Mouse (Mus musculus): ENCODE data around the gene Sprr2a1.
"Not testable (repeated sequence)": the region's sequence is repeated elsewhere in the genome, so short reads cannot be mapped to it uniquely, and the experiment has no call there.

The Sprr2a1 gene

DNA sequence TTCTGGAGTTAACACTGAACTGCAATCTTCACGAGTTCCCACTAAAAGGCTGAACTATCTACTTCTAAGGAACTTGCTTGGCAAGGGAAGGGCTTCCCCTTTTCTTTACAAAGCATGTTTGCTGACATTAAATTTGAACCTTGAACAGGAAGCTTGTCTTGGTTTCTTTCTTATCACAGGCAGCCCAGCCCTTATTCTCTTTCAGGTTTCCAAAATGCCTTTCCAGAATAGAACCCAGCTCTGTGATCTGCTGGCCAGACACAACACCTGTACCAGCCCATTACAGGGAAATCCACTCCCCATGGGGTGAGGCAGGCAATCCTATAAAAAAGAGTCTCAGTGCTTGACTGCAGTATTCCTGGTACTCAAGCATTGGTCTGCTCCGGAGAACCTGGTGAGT, at the start of gene Sprr2a1, which contains the start of gene Sprr2a2:
Gene Sprr2a1, plus strand, starts transcription at position 231 of the 400 bp plus-strand sequence.
Gene Sprr2a2, plus strand, starts transcription at position 352 of the 400 bp plus-strand sequence.
- not testable (repeated sequence) for DNase-seq

DNA sequence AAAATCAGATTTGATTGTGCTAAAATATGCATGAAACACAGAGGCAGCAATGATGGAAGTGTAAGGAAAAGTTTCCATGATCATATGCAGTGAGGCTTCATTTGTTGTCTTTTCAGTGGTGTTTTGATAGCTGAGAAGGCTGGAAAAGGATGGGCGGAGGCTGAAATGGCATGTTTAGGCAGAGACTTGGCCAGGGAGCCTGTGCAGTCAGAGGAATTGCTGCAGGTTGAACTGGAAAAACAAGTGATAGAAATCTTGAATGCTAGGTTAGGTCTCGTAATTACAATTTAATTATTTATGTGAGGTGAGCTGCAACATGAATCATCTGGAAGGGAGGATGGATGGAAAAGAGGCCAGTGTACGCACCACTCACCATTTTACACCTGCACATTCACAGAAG, 45.8 kb upstream of the Sprr2a1 start:
- DNase-seq, result no peak

DNA sequence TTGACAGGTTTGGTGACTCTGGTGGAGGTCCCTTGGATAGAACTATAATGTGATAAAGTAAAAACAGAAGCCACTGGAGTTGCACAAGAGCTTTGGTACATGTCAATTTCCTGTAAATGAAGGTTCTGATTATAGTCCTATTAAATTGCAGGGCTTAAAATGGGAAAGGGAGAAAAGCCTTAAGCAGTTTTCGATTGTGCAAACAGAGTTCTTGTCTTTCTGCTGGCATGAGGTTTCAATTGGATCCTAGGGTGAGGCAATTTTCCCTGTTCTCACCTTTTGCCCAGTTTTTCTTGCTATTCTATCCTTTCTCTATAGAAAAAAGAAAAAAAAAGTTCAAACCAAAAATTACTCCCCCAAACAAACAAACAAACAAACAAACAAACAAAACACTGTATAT, 38.7 kb upstream of the Sprr2a1 start:
- no peak for DNase-seq

DNA sequence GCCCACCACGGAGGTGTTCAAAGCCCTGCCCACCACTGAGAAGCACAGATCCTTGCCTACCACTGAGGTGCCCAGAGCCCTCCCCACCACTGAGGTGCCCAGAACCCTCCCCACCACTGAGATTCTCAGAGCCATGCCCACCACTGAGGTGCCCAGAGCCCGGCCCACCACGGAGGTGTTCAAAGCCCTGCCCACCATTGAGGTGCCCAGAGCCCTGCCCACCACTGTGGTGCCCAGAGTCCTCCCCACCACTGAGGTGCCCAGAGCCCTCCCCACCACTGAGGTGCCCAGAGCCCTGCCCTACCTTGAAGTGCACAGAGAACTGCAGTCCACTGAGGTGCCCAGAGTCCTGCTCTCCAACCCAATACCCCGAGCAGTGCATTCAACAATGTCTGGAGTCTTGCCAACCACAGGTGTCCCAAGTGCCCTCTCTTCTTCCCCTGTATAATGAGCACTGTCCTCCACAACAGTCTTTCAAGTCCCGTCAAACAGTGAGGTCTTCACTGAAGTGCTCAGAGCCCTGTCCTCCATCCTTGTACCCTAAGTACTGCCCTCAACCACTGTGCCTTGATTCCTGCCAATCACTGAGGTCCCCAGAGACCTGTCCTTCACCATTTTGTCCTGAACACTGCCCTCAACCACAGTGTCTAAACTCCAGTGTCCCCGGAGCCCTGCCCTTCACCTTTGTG, 19.9 kb upstream of the Sprr2a1 start:
- no peak for DNase-seq

DNA sequence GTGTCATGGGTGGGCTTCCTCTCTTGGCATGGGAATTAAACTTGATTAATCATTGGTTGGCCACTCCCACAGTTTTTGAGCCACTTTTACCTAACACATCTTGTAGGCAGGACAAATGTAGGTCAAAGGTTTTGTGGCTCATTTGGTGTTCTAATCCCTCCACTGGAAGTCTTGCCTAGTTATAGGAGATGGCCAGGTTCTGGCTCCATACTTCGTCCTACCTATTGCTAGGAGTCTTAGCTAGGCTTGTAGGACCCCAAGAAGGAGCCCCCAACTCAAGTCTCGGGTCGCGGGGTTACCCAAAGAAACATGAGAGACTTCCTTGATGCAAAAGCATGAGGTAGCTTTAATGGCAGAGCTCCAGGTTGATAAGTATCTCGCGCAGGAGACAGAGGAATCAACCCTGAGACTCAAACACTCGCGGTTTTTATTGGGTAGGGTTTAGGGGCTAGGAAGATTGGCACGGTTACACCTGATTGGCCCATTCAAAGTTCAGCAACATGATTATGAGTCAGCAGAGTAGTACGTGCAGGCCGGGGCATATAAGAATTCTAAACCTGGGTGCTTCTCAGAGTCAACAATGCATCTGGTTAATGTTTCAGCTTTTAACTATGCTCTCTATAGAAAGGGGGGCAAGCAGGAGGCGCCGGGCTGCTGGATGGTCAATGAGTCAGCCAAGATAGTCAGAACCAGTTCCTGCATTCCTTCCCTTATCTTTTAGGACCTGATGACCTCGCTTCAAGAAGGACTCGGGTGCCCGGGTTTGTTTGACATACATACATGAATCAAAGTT, 4.3 kb upstream of the Sprr2a1 start:
- not testable (repeated sequence) for DNase-seq

DNA sequence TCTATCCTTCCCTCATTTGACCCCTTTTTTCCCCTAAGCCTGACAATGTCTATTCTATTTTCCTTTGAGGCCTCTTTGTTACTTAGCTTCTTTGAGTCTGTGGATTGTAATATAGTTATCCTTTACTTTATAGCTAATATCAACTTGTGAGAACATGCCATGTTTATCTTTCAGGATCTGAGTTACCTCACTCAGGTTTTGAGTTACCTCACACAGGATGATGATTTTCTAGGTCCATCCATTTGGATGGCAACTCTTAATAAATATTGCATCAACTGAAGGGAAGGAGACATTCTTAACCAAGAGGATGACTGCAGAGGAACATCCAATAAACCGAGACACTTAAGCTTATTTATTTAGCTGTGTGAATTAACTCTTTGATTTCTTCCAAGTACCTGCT, 3.5 kb upstream of the Sprr2a1 start:
- not testable (repeated sequence) for DNase-seq

DNA sequence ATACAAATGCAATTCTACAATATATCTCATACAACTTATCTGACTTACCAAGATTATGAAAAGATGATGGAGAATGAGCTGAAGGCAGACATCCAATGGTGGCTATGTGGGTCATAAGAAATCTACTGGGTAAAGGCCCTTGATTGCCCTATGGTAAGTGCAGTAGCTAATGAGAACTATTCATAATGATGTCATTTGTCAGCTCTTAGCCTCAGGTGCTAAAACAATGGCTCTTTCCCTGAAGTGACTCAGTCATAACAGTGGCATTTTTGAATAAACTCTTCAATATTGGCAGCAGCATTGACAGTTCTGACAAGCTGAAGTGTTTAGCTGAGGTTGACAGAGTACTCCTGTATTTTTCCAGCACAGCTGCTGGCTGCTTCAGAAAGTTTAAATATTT, 1.9 kb upstream of the Sprr2a1 start:
- DNase-seq, result not testable (repeated sequence)

DNA sequence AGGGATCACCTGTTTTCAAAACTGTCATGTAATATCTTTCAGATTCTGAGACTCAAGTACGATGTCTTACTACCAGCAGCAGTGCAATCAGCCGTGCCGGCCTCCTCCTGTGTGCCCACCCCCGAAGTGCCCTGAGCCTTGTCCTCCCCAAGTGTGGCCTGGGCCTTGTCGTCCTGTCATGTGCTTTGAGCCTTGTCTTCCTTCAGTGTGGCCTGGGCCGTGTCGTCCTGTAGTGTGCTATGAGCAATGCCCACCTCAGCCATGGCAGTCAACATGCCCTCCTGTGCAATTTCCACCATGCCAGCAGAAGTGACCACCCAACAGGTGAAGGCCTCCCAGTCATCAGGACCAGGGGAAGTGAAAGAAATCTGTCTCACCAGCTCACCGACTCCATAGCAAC, 3.4 kb downstream of the Sprr2a1 start:
- not testable (repeated sequence) for DNase-seq

DNA sequence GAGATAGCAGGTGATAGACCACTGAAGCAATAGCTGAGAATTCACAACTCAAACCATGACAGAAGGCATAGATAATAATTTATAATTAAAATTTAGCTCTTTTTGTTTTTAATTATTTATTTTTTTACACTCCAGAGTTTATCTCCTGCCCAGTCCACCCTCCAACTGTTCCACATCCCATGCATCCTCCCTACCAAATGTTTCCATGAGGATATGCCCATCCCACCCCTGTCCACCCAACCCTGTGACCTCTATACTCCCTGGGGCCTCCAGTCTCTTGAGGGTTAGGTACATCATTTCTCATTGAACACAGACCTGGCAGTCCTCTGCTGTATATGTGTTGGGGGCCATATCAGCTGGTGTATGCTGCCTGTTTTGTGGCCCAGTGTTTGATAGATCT, 8.1 kb downstream of the Sprr2a1 start:
- not testable (repeated sequence) for DNase-seq

DNA sequence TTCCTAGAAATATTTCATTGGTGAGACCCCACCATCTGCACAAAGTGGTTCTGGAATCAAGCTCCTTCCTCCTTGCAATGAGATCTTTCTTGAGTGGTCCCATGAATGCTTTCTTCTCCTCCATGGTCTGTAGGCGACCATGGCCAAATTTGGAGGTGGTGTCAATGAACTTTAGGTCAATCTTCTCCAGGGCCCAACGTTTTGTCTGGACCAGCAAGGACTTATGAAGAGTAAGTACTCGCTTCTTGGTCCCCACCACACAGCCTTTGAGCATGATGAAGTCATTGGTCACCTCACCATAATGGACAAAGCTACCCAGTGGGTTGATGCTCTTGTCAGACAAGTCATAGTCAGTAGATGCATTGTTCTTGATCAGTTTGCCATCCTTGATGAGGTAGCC, 11.8 kb downstream of the Sprr2a1 start:
- DNase-seq, result not testable (repeated sequence)

DNA sequence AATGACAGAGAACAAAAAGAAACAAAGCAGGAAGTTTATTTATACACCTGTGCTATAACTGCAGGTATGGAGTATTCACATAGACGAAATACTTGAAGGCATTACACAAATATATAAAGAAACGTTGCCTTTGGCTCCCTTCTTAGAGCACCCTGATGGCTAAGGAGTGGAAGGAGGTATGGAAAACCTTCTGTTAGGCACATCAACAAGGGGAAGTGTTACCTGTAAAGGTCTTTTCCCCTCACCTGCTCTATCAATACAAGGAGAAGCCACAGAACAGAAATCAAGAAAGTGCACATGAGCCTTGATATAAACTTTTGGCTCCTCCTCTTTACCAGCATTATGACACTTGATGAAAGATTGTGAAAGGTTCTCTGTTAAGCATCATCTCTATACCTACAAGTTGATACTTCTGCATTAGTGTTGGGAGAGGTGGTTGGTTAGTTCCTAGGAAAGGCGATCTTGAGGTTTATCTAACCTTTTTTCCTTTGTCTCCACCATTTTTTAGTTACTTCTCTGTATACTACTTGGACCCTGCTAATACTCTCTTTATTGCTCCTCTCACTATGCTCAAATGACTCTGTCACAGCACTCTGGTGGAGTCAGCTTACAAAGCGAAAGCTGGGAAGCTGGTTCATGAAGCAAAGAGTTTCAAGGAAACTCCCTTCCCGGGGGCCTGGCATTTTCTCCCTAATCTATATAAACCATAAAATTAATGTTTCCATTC, 21.0 kb downstream of the Sprr2a1 start:
- DNase-seq, result not testable (repeated sequence)

DNA sequence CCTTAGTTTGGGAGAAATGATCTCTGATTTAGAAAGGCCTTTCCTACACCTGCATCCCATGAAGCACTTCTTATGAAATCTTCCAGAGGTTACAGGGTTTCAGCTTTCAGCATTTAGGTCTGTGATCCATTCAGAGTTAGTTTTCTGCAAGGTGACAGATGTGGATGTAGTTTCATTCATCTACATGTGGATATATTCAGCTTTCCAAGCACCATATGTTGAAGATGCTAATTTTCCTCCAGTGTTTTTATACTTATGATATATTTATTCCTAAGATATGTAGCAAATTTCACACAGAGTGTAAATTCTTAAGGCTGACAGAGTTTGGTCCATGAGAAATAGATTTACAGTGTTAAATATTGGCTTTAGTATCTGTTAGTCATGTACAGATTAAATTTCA, 23.1 kb downstream of the Sprr2a1 start:
- DNase-seq, result not testable (repeated sequence)

DNA sequence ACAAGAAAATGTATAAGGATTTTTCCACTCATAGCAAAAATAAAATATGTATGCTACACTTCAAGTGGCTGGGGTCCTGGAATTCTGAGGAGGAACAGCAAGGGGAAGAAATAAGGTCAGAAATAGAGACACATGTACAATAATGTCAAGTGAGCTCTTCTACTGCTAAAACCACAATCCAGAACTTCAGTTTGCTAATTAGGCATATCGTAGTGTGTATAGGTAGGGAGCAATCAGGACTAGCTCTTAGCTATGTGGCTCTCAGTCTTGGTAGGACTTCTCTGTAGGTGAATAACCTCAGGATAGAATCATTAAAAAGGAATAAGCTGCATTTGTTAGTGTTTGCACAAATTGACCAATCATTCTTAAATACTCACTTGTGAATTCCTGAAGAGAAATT, 23.6 kb downstream of the Sprr2a1 start:
- not testable (repeated sequence) for DNase-seq

DNA sequence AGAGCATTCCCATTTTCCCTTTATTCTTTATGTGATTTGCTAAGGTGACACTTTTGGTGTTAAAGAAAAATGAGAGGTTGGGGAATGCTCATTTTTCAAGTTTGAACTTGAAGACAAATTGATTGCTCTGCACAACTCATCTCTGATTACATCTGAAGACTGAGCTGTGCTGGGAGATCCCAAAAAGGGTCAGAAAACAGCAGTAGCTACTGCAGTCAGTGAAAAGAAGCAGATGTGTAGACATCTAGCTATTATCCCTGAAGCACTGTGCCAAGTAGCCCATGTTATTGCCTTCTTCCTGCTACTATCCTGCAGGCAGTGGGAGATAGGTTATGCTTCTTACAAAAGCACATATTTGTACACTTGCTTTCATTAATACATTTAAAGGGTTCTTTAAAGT, 29.2 kb downstream of the Sprr2a1 start:
- not testable (repeated sequence) for DNase-seq

DNA sequence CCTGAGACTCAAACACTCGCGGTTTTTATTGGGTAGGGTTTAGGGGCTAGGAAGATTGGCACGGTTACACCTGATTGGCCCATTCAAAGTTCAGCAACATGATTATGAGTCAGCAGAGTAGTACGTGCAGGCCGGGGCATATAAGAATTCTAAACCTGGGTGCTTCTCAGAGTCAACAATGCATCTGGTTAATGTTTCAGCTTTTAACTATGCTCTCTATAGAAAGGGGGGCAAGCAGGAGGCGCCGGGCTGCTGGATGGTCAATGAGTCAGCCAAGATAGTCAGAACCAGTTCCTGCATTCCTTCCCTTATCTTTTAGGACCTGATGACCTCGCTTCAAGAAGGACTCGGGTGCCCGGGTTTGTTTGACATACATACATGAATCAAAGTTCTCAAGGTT, 30.6 kb downstream of the Sprr2a1 start:
- not testable (repeated sequence) for DNase-seq

DNA sequence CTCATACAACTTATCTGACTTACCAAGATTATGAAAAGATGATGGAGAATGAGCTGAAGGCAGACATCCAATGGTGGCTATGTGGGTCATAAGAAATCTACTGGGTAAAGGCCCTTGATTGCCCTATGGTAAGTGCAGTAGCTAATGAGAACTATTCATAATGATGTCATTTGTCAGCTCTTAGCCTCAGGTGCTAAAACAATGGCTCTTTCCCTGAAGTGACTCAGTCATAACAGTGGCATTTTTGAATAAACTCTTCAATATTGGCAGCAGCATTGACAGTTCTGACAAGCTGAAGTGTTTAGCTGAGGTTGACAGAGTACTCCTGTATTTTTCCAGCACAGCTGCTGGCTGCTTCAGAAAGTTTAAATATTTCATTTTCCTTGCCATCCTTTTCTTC, 32.9 kb downstream of the Sprr2a1 start:
- not testable (repeated sequence) for DNase-seq

DNA sequence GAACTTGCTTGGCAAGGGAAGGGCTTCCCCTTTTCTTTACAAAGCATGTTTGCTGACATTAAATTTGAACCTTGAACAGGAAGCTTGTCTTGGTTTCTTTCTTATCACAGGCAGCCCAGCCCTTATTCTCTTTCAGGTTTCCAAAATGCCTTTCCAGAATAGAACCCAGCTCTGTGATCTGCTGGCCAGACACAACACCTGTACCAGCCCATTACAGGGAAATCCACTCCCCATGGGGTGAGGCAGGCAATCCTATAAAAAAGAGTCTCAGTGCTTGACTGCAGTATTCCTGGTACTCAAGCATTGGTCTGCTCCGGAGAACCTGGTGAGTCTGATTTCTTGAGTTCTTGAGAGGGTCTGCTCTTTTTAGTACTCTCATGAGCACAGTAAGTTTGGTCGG, 34.9 kb downstream of the Sprr2a1 start:
- DNase-seq, result not testable (repeated sequence)

DNA sequence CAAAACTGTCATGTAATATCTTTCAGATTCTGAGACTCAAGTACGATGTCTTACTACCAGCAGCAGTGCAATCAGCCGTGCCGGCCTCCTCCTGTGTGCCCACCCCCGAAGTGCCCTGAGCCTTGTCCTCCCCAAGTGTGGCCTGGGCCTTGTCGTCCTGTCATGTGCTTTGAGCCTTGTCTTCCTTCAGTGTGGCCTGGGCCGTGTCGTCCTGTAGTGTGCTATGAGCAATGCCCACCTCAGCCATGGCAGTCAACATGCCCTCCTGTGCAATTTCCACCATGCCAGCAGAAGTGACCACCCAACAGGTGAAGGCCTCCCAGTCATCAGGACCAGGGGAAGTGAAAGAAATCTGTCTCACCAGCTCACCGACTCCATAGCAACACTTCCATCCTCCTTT, 38.3 kb downstream of the Sprr2a1 start:
- DNase-seq, result not testable (repeated sequence)

DNA sequence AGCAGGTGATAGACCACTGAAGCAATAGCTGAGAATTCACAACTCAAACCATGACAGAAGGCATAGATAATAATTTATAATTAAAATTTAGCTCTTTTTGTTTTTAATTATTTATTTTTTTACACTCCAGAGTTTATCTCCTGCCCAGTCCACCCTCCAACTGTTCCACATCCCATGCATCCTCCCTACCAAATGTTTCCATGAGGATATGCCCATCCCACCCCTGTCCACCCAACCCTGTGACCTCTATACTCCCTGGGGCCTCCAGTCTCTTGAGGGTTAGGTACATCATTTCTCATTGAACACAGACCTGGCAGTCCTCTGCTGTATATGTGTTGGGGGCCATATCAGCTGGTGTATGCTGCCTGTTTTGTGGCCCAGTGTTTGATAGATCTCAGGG, 42.9 kb downstream of the Sprr2a1 start:
- not testable (repeated sequence) for DNase-seq

DNA sequence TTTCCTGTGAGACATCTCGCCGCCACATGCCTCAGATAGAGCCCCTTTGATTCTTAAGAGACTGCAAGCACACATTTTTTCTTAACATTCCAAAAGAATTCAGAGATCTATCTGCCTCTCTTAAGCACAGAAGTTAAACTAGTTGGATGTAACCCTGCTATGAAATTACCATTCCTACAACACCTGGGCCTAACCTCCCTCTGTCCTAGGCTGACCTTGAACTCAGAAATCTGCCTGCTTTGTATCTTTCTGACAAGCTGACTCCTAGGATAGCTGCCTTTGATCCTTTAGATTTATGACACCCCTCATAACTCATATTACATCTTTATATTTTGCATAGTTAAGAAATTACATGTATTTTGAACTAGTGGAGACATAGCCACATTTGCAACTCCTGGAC, 47.9 kb downstream of the Sprr2a1 start:
- DNase-seq, result not testable (repeated sequence)

Measured in cerebellum, adult 11 months (tissue).